ENCODE assay signal across 16 mouse cellular contexts in genomic region chr5:100369093-100369492, GRCm38 (mm10). TPM values are rescaled to one million over a fixed set of nuclear protein-coding genes. Genes with fewer than 3 reads are reported as not detected.
DNase-seq lines count a peak whose midpoint lies in the region; ATAC-seq lines count a peak whose summit lies in the region.
"Had no signal": no experiment of that assay in that cellular context is flagged by ENCODE, and none has a peak within 500 bp of the region (broad histone marks: within the 10 kb centered on the region; RNA-seq: fewer than 3 reads in every experiment).

No protein-coding gene starts in this region.

- ATAC-seq in kidney, embryonic 14.5 days (ENCODE audit: low FRiP score, low TSS enrichment): no peak
- ATAC-seq: intestine, postnatal 0 days; midbrain, embryonic 16.5 days had no signal

- no peaks in the 10 kb centered on the region for H3K27me3 ChIP-seq in kidney, embryonic 14.5 days (ENCODE audit: control insufficient read depth, insufficient read depth, low read length)
- H3K27me3 ChIP-seq: limb, embryonic 12.5 days had no signal

- peak; percentile 13 for DNase-seq in heart, adult 8-10 months (ENCODE audit: low spot score)
- no peak for DNase-seq in heart, postnatal 4 days
- DNase-seq in 416B (ENCODE audit: low read depth) (peak; percentile 20), adipocyte (ENCODE audit: low spot score) (peak; percentile 91)
- DNase-seq in lung, postnatal 10 days: peak; percentile 73
- no peak for DNase-seq in urinary bladder, postnatal 14 days (ENCODE audit: low spot score)
- DNase-seq: adrenal gland, adult 8-10 months; gastrocnemius, postnatal 36 days; retina, postnatal 1 day; right cerebral cortex, postnatal 4 days; thymus, postnatal 36 days had no signal

- H3K4me2 ChIP-seq in kidney, embryonic 14.5 days (replicated peaks; ENCODE audit: low read depth, low read length): no peak overlapping the region
- H3K4me2 ChIP-seq: limb, embryonic 12.5 days had no signal

- H3K36me3 ChIP-seq in kidney, embryonic 14.5 days (ENCODE audit: control insufficient read depth, insufficient read depth, low read length): peaks cover 77% of the 10 kb centered on the region

- H3K9me3 ChIP-seq in kidney, embryonic 14.5 days (ENCODE audit: control insufficient read depth, low read length): no peaks in the 10 kb centered on the region
- H3K9me3 ChIP-seq: G1E; limb, embryonic 12.5 days had no signal

- 90% methylated on average over 6 of the region's 6 CpGs for WGBS in kidney, embryonic 14.5 days

- H3K9ac ChIP-seq in kidney, embryonic 14.5 days (ENCODE audit: low read depth, low read length): no peak overlapping the region
- H3K9ac ChIP-seq: limb, embryonic 12.5 days had no signal

- no peak overlapping the region for H3K27ac ChIP-seq in kidney, embryonic 14.5 days (ENCODE audit: low read depth, low read length)
- H3K27ac ChIP-seq: limb, embryonic 12.5 days had no signal

- H3K4me3 ChIP-seq in kidney, embryonic 14.5 days (ENCODE audit: low read length): no peak overlapping the region
- H3K4me3 ChIP-seq: limb, embryonic 12.5 days had no signal

- H3K4me1 ChIP-seq in kidney, embryonic 14.5 days (ENCODE audit: control insufficient read depth, insufficient read depth, low read length): no peaks in the 10 kb centered on the region
- H3K4me1 ChIP-seq: limb, embryonic 12.5 days had no signal

RNA-seq across cellular contexts. Expression of gene Sec31a, which starts 46.9 kb away (rescaled TPM):
- total RNA-seq in heart, adult 8-10 months (2022): 100 to 1,000 TPM in 3 of 4 experiments, 10 to 100 TPM in 1; 97.9 to 108 (median 104) TPM
- 100 to 1,000 TPM; 156 to 166 TPM for total RNA-seq in heart, postnatal 4 days (2021)
- 111 and 163 TPM in 2 replicates for polyA plus RNA-seq in kidney, embryonic 14.5 days (2014; fragmentation: Nextera tagmentation; extraction: Ambion mirVana)

Comparison
In these comparisons a context has a peak if more than half of its experiments do, and no peak if none do; other contexts are left out.
1. DNase-seq: peak in heart, adult 8-10 months (single experiment), 416B (single experiment), adipocyte (single experiment) and lung, postnatal 10 days (single experiment); none in heart, postnatal 4 days (single experiment) and urinary bladder, postnatal 14 days (single experiment).